Mouse (Mus musculus) hindbrain, embryonic 11.5 days (tissue): ENCODE data around the gene Stx12. TPM values are rescaled to one million over a fixed set of nuclear protein-coding genes. Genes with fewer than 3 reads are reported as not detected.
"Not testable (repeated sequence)": the region's sequence is repeated elsewhere in the genome, so short reads cannot be mapped to it uniquely, and the experiment has no call there.

Source experiments
- ATAC-seq: fragments of 200-750 bp; cut with Nextera tagmentation; 2 replicates; pipeline ENCODE4 v1.8.0; 2017; ENCODE audit warnings: mild to moderate bottlenecking, moderate TSS enrichment, moderate library complexity; ENCODE audit not compliant: low FRiP score
- DNase-seq: peaks from one replicate; pipeline ENCODE4 v3.0.0-alpha.2; 2015; ENCODE audit warnings: low spot score
- H3K27ac ChIP-seq: fragments of 300-500 bp; sonication (generic); 2 replicates; pipeline ENCODE4 v1.5.1; 2014; ENCODE audit warnings: mild to moderate bottlenecking, low read depth, low read length
- H3K27me3 ChIP-seq: fragments of 300-500 bp; sonication (generic); 2 replicates; pipeline ENCODE4 v1.6.1; 2014; ENCODE audit warnings: mild to moderate bottlenecking, low read length, moderate library complexity, mixed read lengths; ENCODE audit not compliant: control insufficient read depth, insufficient read depth
- H3K36me3 ChIP-seq: fragments of 300-500 bp; sonication (generic); 2 replicates; pipeline ENCODE4 v1.6.1; 2014; ENCODE audit warnings: mild to moderate bottlenecking, low read length, moderate library complexity, mixed read lengths; ENCODE audit not compliant: control insufficient read depth, insufficient read depth
- H3K4me1 ChIP-seq: fragments of 300-500 bp; sonication (generic); replicated peaks from 2 replicates; pipeline ENCODE4 v1.6.1; 2014; ENCODE audit warnings: low read length, mixed read lengths; ENCODE audit not compliant: control insufficient read depth, insufficient read depth
- H3K4me2 ChIP-seq: fragments of 300-500 bp; sonication (generic); replicated peaks from 2 replicates; pipeline ENCODE4 v1.6.1; 2014; ENCODE audit warnings: mild to moderate bottlenecking, low read depth, low read length
- H3K4me3 ChIP-seq: fragments of 300-500 bp; sonication (generic); 2 replicates; pipeline ENCODE4 v1.5.1; 2014; ENCODE audit warnings: low read depth, low read length
- H3K9ac ChIP-seq: fragments of 300-500 bp; sonication (generic); 2 replicates; pipeline ENCODE4 v1.6.1; 2014; ENCODE audit warnings: low read depth, low read length
- H3K9me3 ChIP-seq: fragments of 300-500 bp; sonication (generic); 2 replicates; pipeline ENCODE4 v1.6.1; 2016; ENCODE audit warnings: low read length; ENCODE audit not compliant: control insufficient read depth
- WGBS: fragments of 180-500 bp; shearing (Covaris S2); extraction: QIAGEN DNeasy Blood & Tissue Kit; methylation state at CpG from one replicate; pipeline ENCODE4 v1.1.7; 2014; 5-methylcytosine and 5-hydroxymethylcytosine counted together
- polyA plus RNA-seq: library from polyadenylated mRNA; unstranded; fragments of >200 nt; fragmentation: Nextera tagmentation; extraction: Ambion mirVana; gene quantifications from 2 replicates; pipeline ENCODE4 v1.2.1, GENCODE M21; 2014

Stx12 gene
- 105 and 106 TPM in 2 replicates for polyA plus RNA-seq

GRCm38 (mm10) chr4:132884064-132884843, at the start of gene Stx12:
Gene Stx12, minus strand, starts transcription at chr4:132884509.
- peak within 1 kb of the TSS; percentile 75 for H3K4me3 ChIP-seq
- peak within 1 kb of the TSS; percentile 86 for H3K9ac ChIP-seq
- peak within 1 kb of the TSS; percentile 89 for H3K4me2 ChIP-seq
- DNase-seq, result peak; percentile 96
- H3K4me1 ChIP-seq, result 0 out of 2 replicates have a peak, but pooled peaks cover 2% of the 10 kb centered on the region
- no peaks in the 10 kb centered on the region for H3K36me3 ChIP-seq
- under 1% methylated on average over 72 of the region's 72 CpGs for WGBS
- H3K27me3 ChIP-seq, result no peaks in the 10 kb centered on the region
- peak; percentile 96 for ATAC-seq
- no peaks in the 10 kb centered on the region for H3K9me3 ChIP-seq
- peak within 1 kb of the TSS; percentile 79 for H3K27ac ChIP-seq

- Histone ChIP-seq H3K9me3 (no peaks in the 10 kb centered on the region), H3K9ac (no peak overlapping the region), H3K4me3 (no peak overlapping the region), H3K4me1 (0 out of 2 replicates have a peak, but pooled peaks cover 4% of the 10 kb centered on the region), H3K27me3 (no peaks in the 10 kb centered on the region), H3K27ac (no peak overlapping the region), H3K4me2 (no peak overlapping the region), H3K36me3 (no peaks in the 10 kb centered on the region)
- 86% methylated on average over 4 of the region's 4 CpGs for WGBS
- DNase-seq, result no peak
- ATAC-seq, result no peak
These were observed 48.6 kb upstream of the Stx12 start for GRCm38 (mm10) chr4:132932752-132933404.

- no peaks in the 10 kb centered on the region for H3K9me3 ChIP-seq
- 7% methylated on average over 8 of the region's 8 CpGs for WGBS
- no peak overlapping the region for H3K4me2 ChIP-seq
- no peaks in the 10 kb centered on the region for H3K36me3 ChIP-seq
- H3K9ac ChIP-seq, result no peak overlapping the region
- no peak for ATAC-seq
- H3K27ac ChIP-seq, result no peak overlapping the region
- no peaks in the 10 kb centered on the region for H3K27me3 ChIP-seq
- H3K4me1 ChIP-seq, result 0 out of 2 replicates have a peak, but pooled peaks cover 4% of the 10 kb centered on the region
- no peak overlapping the region for H3K4me3 ChIP-seq
- peak; percentile 64 for DNase-seq
These were observed 46.5 kb upstream of the Stx12 start for GRCm38 (mm10) chr4:132930784-132931183.

- not testable (repeated sequence) for H3K27me3 ChIP-seq, H3K9me3 ChIP-seq, H3K36me3 ChIP-seq, ATAC-seq, DNase-seq, H3K9ac ChIP-seq, H3K4me1 ChIP-seq, H3K4me3 ChIP-seq, H3K4me2 ChIP-seq, H3K27ac ChIP-seq
- WGBS, result 74% methylated on average over 2 of the region's 2 CpGs
These were observed 42.2 kb upstream of the Stx12 start for GRCm38 (mm10) chr4:132926520-132926919.

GRCm38 (mm10) chr4:132922558-132923008, 38.3 kb upstream of the Stx12 start, which contains the start of gene Fam76a:
Gene Fam76a, minus strand, starts transcription at chr4:132922558.
- Histone ChIP-seq H3K36me3 (no peaks in the 10 kb centered on the region), H3K4me1 (0 out of 2 replicates have a peak, but pooled peaks cover 3% of the 10 kb centered on the region), H3K27ac (peak within 1 kb of the TSS; percentile 83), H3K9me3 (no peaks in the 10 kb centered on the region), H3K27me3 (no peaks in the 10 kb centered on the region), H3K4me3 (peak within 1 kb of the TSS; percentile 77), H3K4me2 (peak within 1 kb of the TSS; percentile 76), H3K9ac (peak within 1 kb of the TSS; percentile 87)
- ATAC-seq, result peak; percentile 98
- DNase-seq, result peak; percentile 100
- WGBS, result under 1% methylated on average over 41 of the region's 53 CpGs

GRCm38 (mm10) chr4:132922061-132922530, 37.8 kb upstream of the Stx12 start:
- peak overlapping the region; percentile 83 for H3K27ac ChIP-seq
- peak overlapping the region; percentile 87 for H3K9ac ChIP-seq
- H3K9me3 ChIP-seq, result no peaks in the 10 kb centered on the region
- peak overlapping the region; percentile 76 for H3K4me2 ChIP-seq
- under 1% methylated on average over 27 of the region's 50 CpGs for WGBS
- ATAC-seq, result peak; percentile 75
- no peak for DNase-seq
- peak overlapping the region; percentile 77 for H3K4me3 ChIP-seq
- 0 out of 2 replicates have a peak, but pooled peaks cover 3% of the 10 kb centered on the region for H3K4me1 ChIP-seq
- no peaks in the 10 kb centered on the region for H3K36me3 ChIP-seq
- no peaks in the 10 kb centered on the region for H3K27me3 ChIP-seq

GRCm38 (mm10) chr4:132921488-132921887, 37.2 kb upstream of the Stx12 start:
- Histone ChIP-seq H3K36me3 (no peaks in the 10 kb centered on the region), H3K9me3 (no peaks in the 10 kb centered on the region), H3K4me3 (peak overlapping the region; percentile 77), H3K4me1 (0 out of 2 replicates have a peak, but pooled peaks cover 3% of the 10 kb centered on the region), H3K27me3 (no peaks in the 10 kb centered on the region), H3K27ac (no peak overlapping the region), H3K9ac (peak overlapping the region; percentile 87), H3K4me2 (peak overlapping the region; percentile 76)
- 43% methylated on average over 12 of the region's 12 CpGs for WGBS
- no peak for DNase-seq
- ATAC-seq, result no peak

- H3K4me2 ChIP-seq, result no peak overlapping the region
- H3K4me3 ChIP-seq, result no peak overlapping the region
- no peak for ATAC-seq
- H3K36me3 ChIP-seq, result no peaks in the 10 kb centered on the region
- 0 out of 2 replicates have a peak, but pooled peaks cover 3% of the 10 kb centered on the region for H3K4me1 ChIP-seq
- H3K27ac ChIP-seq, result no peak overlapping the region
- no peaks in the 10 kb centered on the region for H3K9me3 ChIP-seq
- DNase-seq, result no peak
- H3K27me3 ChIP-seq, result no peaks in the 10 kb centered on the region
- WGBS, result 88% methylated on average over 4 of the region's 4 CpGs
- no peak overlapping the region for H3K9ac ChIP-seq
These were observed 35.9 kb upstream of the Stx12 start for GRCm38 (mm10) chr4:132920171-132920570.
